Mouse (Mus musculus): Measurements from ENCODE around the gene Ankrd33b.

DNA sequence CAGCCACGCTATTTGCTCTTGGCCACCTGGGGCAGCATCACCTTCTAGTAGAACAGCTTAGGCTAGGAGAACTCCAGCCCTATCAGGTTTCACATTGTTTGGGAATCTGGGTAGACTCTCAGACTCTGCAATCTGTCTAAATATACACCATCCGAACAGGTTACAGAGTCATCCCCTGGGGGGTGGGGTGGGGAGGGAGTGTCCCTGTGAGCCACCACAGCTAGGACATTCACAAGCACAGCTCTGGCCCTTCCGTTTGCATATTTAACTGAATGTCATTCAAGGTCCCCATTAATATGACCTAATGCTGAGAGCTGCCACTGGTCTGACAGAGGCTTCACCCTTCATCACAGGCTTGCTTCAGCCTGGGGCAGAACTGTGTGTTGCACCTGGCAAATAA, 74.9 kb downstream of the Ankrd33b start:
- TF ChIP-seq CTCF (IDR thresholded peaks at IDR 0.05; ENCODE audit: borderline replicate concordance, extremely low read depth, insufficient read depth, insufficient read length) (no peak), POLR2A (IDR thresholded peaks at IDR 0.05; ENCODE audit: borderline replicate concordance, extremely low read depth, insufficient read depth, insufficient read length, poor library complexity, severe bottlenecking) (no peak)
